Mouse (Mus musculus) hindbrain, postnatal 0 days (tissue): ENCODE results near the gene Gm43638. TPM values are rescaled to one million over a fixed set of nuclear protein-coding genes. Genes with fewer than 3 reads are reported as not detected.
A peak's percentile ranks its signal among the peaks of the same experiment; 100 is the strongest.
"Not testable (repeated sequence)": the region's sequence is repeated elsewhere in the genome, so short reads cannot be mapped to it uniquely, and the experiment has no call there.

Source experiments
- ATAC-seq: fragments of 200-750 bp; cut with Nextera tagmentation; 2 replicates; pipeline ENCODE4 v1.8.0; 2017; ENCODE audit warnings: mild to moderate bottlenecking, moderate TSS enrichment, moderate library complexity
- DNase-seq: peaks from one replicate; pipeline ENCODE4 v3.0.0-alpha.2; 2015; ENCODE audit warnings: low spot score
- H3K27ac ChIP-seq: fragments of 300-500 bp; sonication (generic); 2 replicates; pipeline ENCODE4 v1.5.1; 2014; ENCODE audit warnings: mild to moderate bottlenecking
- H3K27me3 ChIP-seq: fragments of 300-500 bp; sonication (generic); 2 replicates; pipeline ENCODE4 v1.6.1; 2014; ENCODE audit warnings: low read length, mixed read lengths; ENCODE audit not compliant: insufficient read depth
- H3K36me3 ChIP-seq: fragments of 300-500 bp; sonication (generic); 2 replicates; pipeline ENCODE4 v1.6.1; 2014; ENCODE audit warnings: low read length, mixed read lengths; ENCODE audit not compliant: insufficient read depth
- H3K4me1 ChIP-seq: fragments of 300-500 bp; sonication (generic); 2 replicates; pipeline ENCODE4 v1.6.1; 2014; ENCODE audit warnings: antibody characterized with exemption, low read length, mixed read lengths; ENCODE audit not compliant: insufficient read depth
- H3K4me2 ChIP-seq: fragments of 300-500 bp; sonication (generic); 2 replicates; pipeline ENCODE4 v1.6.1; 2014; ENCODE audit warnings: low read depth, mild to moderate bottlenecking, low read length, moderate library complexity, mixed read lengths
- H3K4me3 ChIP-seq: fragments of 300-500 bp; sonication (generic); 2 replicates; pipeline ENCODE4 v1.5.1; 2014; ENCODE audit warnings: low read length
- H3K9ac ChIP-seq: fragments of 300-500 bp; sonication (generic); replicated peaks from 2 replicates; pipeline ENCODE4 v1.6.1; 2014; ENCODE audit warnings: mild to moderate bottlenecking, low read length, moderate library complexity, mixed read lengths
- H3K9me3 ChIP-seq: fragments of 300-500 bp; sonication (generic); 2 replicates; pipeline ENCODE4 v1.6.1; 2016; ENCODE audit warnings: low read length, mixed read lengths
- CTCF ChIP-seq: IDR thresholded peaks from 2 replicates; pipeline ENCODE4 v1.5.1; 2016; ENCODE audit warnings: antibody characterized with exemption, control low read depth, low read depth
- WGBS: fragments of 180-500 bp; shearing (Covaris S2); extraction: QIAGEN DNeasy Blood & Tissue Kit; methylation state at CpG from one replicate; pipeline ENCODE4 v1.1.7; 2014; 5-methylcytosine and 5-hydroxymethylcytosine counted together
- polyA plus RNA-seq: library from polyadenylated mRNA; unstranded; fragments of >200 nt; fragmentation: Nextera tagmentation; extraction: Ambion mirVana; gene quantifications from 2 replicates; pipeline ENCODE4 v1.2.1, GENCODE M21; 2015
- total RNA-seq: library from RNA; depleted of rRNA; stranded (reverse); fragments of >200 nt; gene quantifications from 2 replicates; pipeline ENCODE4 v1.2.3, GENCODE M21; 2014; rRNA removed

The Gm43638 gene
- total and polyA plus RNA-seq, 2 experiments from 2014 or later = not detected

GRCm38 (mm10) chr5:87436264-87436663 is 50.3 kb downstream of the Gm43638 start:
- H3K4me1 ChIP-seq = no peaks in the 10 kb centered on the region
- TF ChIP-seq CTCF = peak; percentile 58
- WGBS = 42% methylated on average over 3 of the region's 3 CpGs
- ATAC-seq (no peak), DNase-seq (peak; percentile 19)
- no peak overlapping the region for H3K4me2 ChIP-seq
- H3K27me3 ChIP-seq = no peaks in the 10 kb centered on the region
- H3K27ac ChIP-seq = no peak overlapping the region
- no peaks in the 10 kb centered on the region for H3K9me3 ChIP-seq
- no peak overlapping the region for H3K4me3 ChIP-seq
- no peaks in the 10 kb centered on the region for H3K36me3 ChIP-seq
- H3K9ac ChIP-seq = no peak overlapping the region

- no peaks in the 10 kb centered on the region for H3K36me3 ChIP-seq
- H3K9me3 ChIP-seq = no peaks in the 10 kb centered on the region
- DNase-seq (no peak), ATAC-seq (no peak)
- H3K27me3 ChIP-seq = no peaks in the 10 kb centered on the region
- no peaks in the 10 kb centered on the region for H3K4me1 ChIP-seq
- no peak for TF ChIP-seq CTCF
- no peak overlapping the region for H3K9ac ChIP-seq
- H3K27ac ChIP-seq = no peak overlapping the region
- no peak overlapping the region for H3K4me2 ChIP-seq
- 90% methylated on average over 3 of the region's 3 CpGs for WGBS
- no peak overlapping the region for H3K4me3 ChIP-seq
Observed at GRCm38 (mm10) chr5:87425676-87426075, 60.9 kb downstream of the Gm43638 start.

- H3K4me3 ChIP-seq, H3K4me1 ChIP-seq: not testable (repeated sequence)
- WGBS = 91% methylated on average over 1 of the region's 2 CpGs
Observed at GRCm38 (mm10) chr5:87424041-87424440, 62.6 kb downstream of the Gm43638 start, which contains the start of gene Ugt2b38. TSS of gene Ugt2b38 (minus strand) at chr5:87424203.

More at GRCm38 (mm10) chr5:87424041-87424440, 62.6 kb downstream of the Gm43638 start, which contains the start of gene Ugt2b38:
- H3K36me3 ChIP-seq, H3K27me3 ChIP-seq, H3K9ac ChIP-seq, H3K4me2 ChIP-seq, DNase-seq, ATAC-seq, H3K9me3 ChIP-seq, H3K27ac ChIP-seq: not testable (repeated sequence)

Other genes starting within 250 kb of the Gm43638 start
- gene Ugt2b37, start 232.0 kb downstream of the Gm43638 start, total RNA-seq = not detected in 2 replicates
- not detected in 2 replicates for gene Ugt2b37, start 232.0 kb downstream of the Gm43638 start, polyA plus RNA-seq
- not detected in 2 replicates for gene Ugt2a3, start 149.6 kb downstream of the Gm43638 start, total RNA-seq
- not detected in 2 replicates for gene Ugt2a3, start 149.6 kb downstream of the Gm43638 start, polyA plus RNA-seq
- not detected in 2 replicates for gene Ugt2b38, start 62.6 kb downstream of the Gm43638 start, total RNA-seq
- gene Ugt2b38, start 62.6 kb downstream of the Gm43638 start, polyA plus RNA-seq = not detected in 2 replicates
- 0.36 TPM in 1 of 2 replicates, not detected in the other for gene Ugt2a2, start 4.5 kb downstream of the Gm43638 start, total RNA-seq
- gene Ugt2a2, start 4.5 kb downstream of the Gm43638 start, polyA plus RNA-seq = 0.14 TPM in 1 of 2 replicates, not detected in the other
- not detected in 2 replicates for gene Ugt2a1, start 4.1 kb upstream of the Gm43638 start, total RNA-seq
- gene Ugt2a1, start 4.1 kb upstream of the Gm43638 start, polyA plus RNA-seq = not detected in 2 replicates
- not detected in 2 replicates for gene Sult1b1, start 51.4 kb upstream of the Gm43638 start, total RNA-seq
- gene Sult1b1, start 51.4 kb upstream of the Gm43638 start, polyA plus RNA-seq = not detected in 2 replicates
- gene Sult1d1, start 82.2 kb upstream of the Gm43638 start, total RNA-seq = not detected in 2 replicates
- not detected in 2 replicates for gene Sult1d1, start 82.2 kb upstream of the Gm43638 start, polyA plus RNA-seq
- not detected in 2 replicates for gene Sult1e1, start 104.8 kb upstream of the Gm43638 start, total RNA-seq
- not detected in 2 replicates for gene Sult1e1, start 104.8 kb upstream of the Gm43638 start, polyA plus RNA-seq
- gene Csn1s1, start 179.4 kb upstream of the Gm43638 start, total RNA-seq = not detected in 2 replicates
- gene Csn1s1, start 179.4 kb upstream of the Gm43638 start, polyA plus RNA-seq = 0.18 TPM in 1 of 2 replicates, not detected in the other
- not detected in 2 replicates for gene Csn2, start 212.8 kb upstream of the Gm43638 start, total RNA-seq
- not detected in 2 replicates for gene Csn2, start 212.8 kb upstream of the Gm43638 start, polyA plus RNA-seq